Mouse (Mus musculus) ES-Bruce4 (cell line): ENCODE results near the gene Adra2a. TPM values are rescaled to one million over a fixed set of nuclear protein-coding genes. Genes with fewer than 3 reads are reported as not detected.

Experiments used
- H3K27ac ChIP-seq: 2 replicates; pipeline ENCODE4 v1.5.1; 2012; ENCODE audit warnings: low read length, inconsistent platforms; ENCODE audit not compliant: insufficient read depth
- H3K27me3 ChIP-seq: 2 replicates; pipeline ENCODE4 v1.6.1; 2012; ENCODE audit warnings: mild to moderate bottlenecking, low read length, inconsistent platforms; ENCODE audit not compliant: control insufficient read depth, poor library complexity, insufficient read depth, severe bottlenecking
- H3K36me3 ChIP-seq: 2 replicates; pipeline ENCODE4 v1.6.1; 2012; ENCODE audit warnings: inconsistent platforms, mild to moderate bottlenecking, low read length, moderate library complexity; ENCODE audit not compliant: control insufficient read depth, poor library complexity, insufficient read depth, severe bottlenecking
- H3K4me1 ChIP-seq: one replicate; pipeline ENCODE4 v1.8.1; 2011; ENCODE audit warnings: low read length; ENCODE audit not compliant: control insufficient read depth, insufficient read depth
- H3K4me3 ChIP-seq: 2 replicates; pipeline ENCODE4 v1.5.1; 2011; ENCODE audit warnings: low read depth, mild to moderate bottlenecking, low read length
- H3K9ac ChIP-seq: 2 replicates; pipeline ENCODE4 v1.6.1; 2012; ENCODE audit warnings: low read depth, mild to moderate bottlenecking, inconsistent platforms; ENCODE audit not compliant: poor library complexity, severe bottlenecking
- H3K9me3 ChIP-seq: replicated peaks from 2 replicates; pipeline ENCODE4 v1.6.1; 2012; ENCODE audit warnings: mild to moderate bottlenecking, low read length, inconsistent platforms; ENCODE audit not compliant: control insufficient read depth, poor library complexity, insufficient read depth, severe bottlenecking
- CTCF ChIP-seq: IDR thresholded peaks from one replicate; pipeline ENCODE4 v1.8.1; 2011; ENCODE audit warnings: low read depth, low read length
- EP300 ChIP-seq: IDR thresholded peaks from 2 replicates; pipeline ENCODE4 v1.6.1; 2011; ENCODE audit warnings: low read depth, low read length; ENCODE audit not compliant: insufficient read depth
- POLR2A ChIP-seq: IDR thresholded peaks from one replicate; pipeline ENCODE4 v1.8.1; 2011; ENCODE audit warnings: low read length; ENCODE audit not compliant: insufficient read depth
- polyA plus RNA-seq: library from polyadenylated mRNA; stranded (reverse); fragments of >200 nt; gene quantifications from 2 replicates; pipeline ENCODE4 v1.2.4, GENCODE M21; 2011; ENCODE audit warnings: low read depth; ENCODE audit not compliant: missing spikeins, insufficient read depth, insufficient read length

Gene Adra2a
- not detected in 2 replicates for polyA plus RNA-seq

- peaks cover 2% of the 10 kb centered on the region for H3K4me1 ChIP-seq
- H3K9me3 ChIP-seq, result no peaks in the 10 kb centered on the region
- H3K27ac ChIP-seq, result no peak within 1 kb of the TSS
- TF ChIP-seq POLR2A (no peak), EP300 (no peak), CTCF (no peak)
- peaks cover 22% of the 10 kb centered on the region for H3K27me3 ChIP-seq
- H3K36me3 ChIP-seq, result no peaks in the 10 kb centered on the region
- H3K4me3 ChIP-seq, result peak within 1 kb of the TSS; percentile 63
- H3K9ac ChIP-seq, result peak within 1 kb of the TSS; percentile 62
These were observed at the start of gene Adra2a for GRCm38 (mm10) chr19:54043851-54044250. TSS of gene Adra2a (plus strand) at chr19:54044151.

GRCm38 (mm10) chr19:53994276-53994675 lies 49.7 kb upstream of the Adra2a start:
- TF ChIP-seq EP300, result no peak
- no peak for TF ChIP-seq POLR2A
- no peak for TF ChIP-seq CTCF
- Histone ChIP-seq H3K36me3 (no peaks in the 10 kb centered on the region), H3K27me3 (no peaks in the 10 kb centered on the region), H3K9ac (no peak overlapping the region), H3K9me3 (no peaks in the 10 kb centered on the region), H3K27ac (no peak overlapping the region), H3K4me1 (peaks cover 3% of the 10 kb centered on the region), H3K4me3 (no peak overlapping the region)

GRCm38 (mm10) chr19:54010973-54011372 lies 33.0 kb upstream of the Adra2a start:
- Histone ChIP-seq H3K36me3 (no peaks in the 10 kb centered on the region), H3K4me3 (no peak overlapping the region), H3K4me1 (no peaks in the 10 kb centered on the region), H3K27ac (no peak overlapping the region), H3K9me3 (no peaks in the 10 kb centered on the region), H3K9ac (no peak overlapping the region), H3K27me3 (no peaks in the 10 kb centered on the region)
- no peak for TF ChIP-seq EP300
- TF ChIP-seq CTCF, result no peak
- no peak for TF ChIP-seq POLR2A

- no peak overlapping the region for H3K4me3 ChIP-seq
- no peak overlapping the region for H3K27ac ChIP-seq
- no peak overlapping the region for H3K9ac ChIP-seq
- TF ChIP-seq EP300 (no peak), POLR2A (no peak), CTCF (no peak)
- no peaks in the 10 kb centered on the region for H3K27me3 ChIP-seq
- H3K9me3 ChIP-seq, result no peaks in the 10 kb centered on the region
- H3K4me1 ChIP-seq, result no peaks in the 10 kb centered on the region
- H3K36me3 ChIP-seq, result no peaks in the 10 kb centered on the region; the same call in 1 of the 2 replicates
These were observed 29.0 kb upstream of the Adra2a start for GRCm38 (mm10) chr19:54014999-54015398.

GRCm38 (mm10) chr19:54015503-54015902 lies 28.4 kb upstream of the Adra2a start:
- no peaks in the 10 kb centered on the region; the same call in 1 of the 2 replicates for H3K36me3 ChIP-seq
- H3K9me3 ChIP-seq, result no peaks in the 10 kb centered on the region
- no peaks in the 10 kb centered on the region for H3K4me1 ChIP-seq
- no peak overlapping the region for H3K4me3 ChIP-seq
- no peak overlapping the region for H3K27ac ChIP-seq
- H3K9ac ChIP-seq, result no peak overlapping the region
- no peaks in the 10 kb centered on the region for H3K27me3 ChIP-seq
- TF ChIP-seq CTCF (no peak), POLR2A (no peak), EP300 (no peak)

- Histone ChIP-seq H3K9me3 (peaks cover 3% of the 10 kb centered on the region; the same call in 1 of the 2 replicates), H3K9ac (no peak overlapping the region), H3K27me3 (no peaks in the 10 kb centered on the region), H3K4me1 (no peaks in the 10 kb centered on the region), H3K27ac (no peak overlapping the region), H3K36me3 (peaks cover 1% of the 10 kb centered on the region; the same call in 1 of the 2 replicates), H3K4me3 (no peak overlapping the region)
- TF ChIP-seq CTCF (no peak), EP300 (no peak), POLR2A (no peak)
These were observed 8.9 kb upstream of the Adra2a start for GRCm38 (mm10) chr19:54035100-54035499.
